Comparison of ENCODE assay signal across 8 mouse cellular contexts in genomic region chr7:34571295-34571694, GRCm38 (mm10).
DNase-seq lines count a peak whose midpoint lies in the region; ATAC-seq and TF ChIP-seq lines count a peak whose summit lies in the region.

No protein-coding gene starts in this region.

- no peak for TF ChIP-seq CTCF in thymus, adult 2 months (IDR thresholded peaks at IDR 0.05; ENCODE audit: borderline replicate concordance, control insufficient read depth, extremely low read depth, insufficient read depth, low read length, poor library complexity)

- H3K27me3 ChIP-seq in hindbrain, embryonic 12.5 days = no peaks in the 10 kb centered on the region
- H3K27me3 ChIP-seq in limb, embryonic 13.5 days = no peaks in the 10 kb centered on the region
- H3K27me3 ChIP-seq in neural tube, embryonic 14.5 days (ENCODE audit: control insufficient read depth, insufficient read depth, low read length) = no peaks in the 10 kb centered on the region
- H3K27me3 ChIP-seq in thymus, adult 2 months (ENCODE audit: control insufficient read depth, insufficient read depth, low read length) = no peaks in the 10 kb centered on the region

- H3K27ac ChIP-seq in hindbrain, embryonic 12.5 days = no peak overlapping the region; the same call in 1 of the 2 replicates
- peak overlapping the region; percentile 53 for H3K27ac ChIP-seq in limb, embryonic 13.5 days
- no peak overlapping the region for H3K27ac ChIP-seq in neural tube, embryonic 14.5 days (ENCODE audit: low read depth, low read length)
- no peak overlapping the region for H3K27ac ChIP-seq in thymus, adult 2 months (ENCODE audit: control insufficient read depth, insufficient read depth, low read length)

- no peaks in the 10 kb centered on the region for H3K36me3 ChIP-seq in hindbrain, embryonic 12.5 days
- H3K36me3 ChIP-seq in limb, embryonic 13.5 days = no peaks in the 10 kb centered on the region
- H3K36me3 ChIP-seq in neural tube, embryonic 14.5 days (ENCODE audit: control insufficient read depth, insufficient read depth, low read length) = no peaks in the 10 kb centered on the region
- H3K36me3 ChIP-seq in thymus, adult 2 months (ENCODE audit: control insufficient read depth, insufficient read depth, low read length) = no peaks in the 10 kb centered on the region

- H3K4me2 ChIP-seq in hindbrain, embryonic 12.5 days (replicated peaks) = peak overlapping the region; percentile 62; the same call in 1 of the 2 replicates
- peak overlapping the region; percentile 73 for H3K4me2 ChIP-seq in limb, embryonic 13.5 days (replicated peaks)
- peak overlapping the region; percentile 48; the same call in 1 of the 2 replicates for H3K4me2 ChIP-seq in neural tube, embryonic 14.5 days (ENCODE audit: low read depth, low read length)

- WGBS in hindbrain, embryonic 12.5 days = 41% methylated on average over 10 of the region's 10 CpGs
- WGBS in limb, embryonic 13.5 days = 46% methylated on average over 10 of the region's 10 CpGs
- 50% methylated on average over 10 of the region's 10 CpGs for WGBS in neural tube, embryonic 14.5 days
- WGBS in thymus, adult 2 months = 82% methylated on average over 10 of the region's 10 CpGs

- DNase-seq in cerebellum, postnatal 10 days = peak; percentile 79 to 81
- DNase-seq in embryo, embryonic 9.5 days (ENCODE audit: extremely low spot score) = peak; percentile 21
- no peak for DNase-seq in left cerebral cortex, adult 8-10 months (ENCODE audit: low spot score in 2 of 2)
- no peak for DNase-seq in thymus, adult 2 months

- peaks cover 20% of the 10 kb centered on the region for H3K4me1 ChIP-seq in hindbrain, embryonic 12.5 days
- peaks cover 22% of the 10 kb centered on the region for H3K4me1 ChIP-seq in limb, embryonic 13.5 days
- peaks cover 13% of the 10 kb centered on the region; the same call in 1 of the 2 replicates for H3K4me1 ChIP-seq in neural tube, embryonic 14.5 days (ENCODE audit: control insufficient read depth, insufficient read depth, low read length)
- H3K4me1 ChIP-seq in thymus, adult 2 months (replicated peaks; ENCODE audit: control insufficient read depth, insufficient read depth, low read length) = no peaks in the 10 kb centered on the region

- H3K9me3 ChIP-seq in hindbrain, embryonic 12.5 days (replicated peaks) = no peaks in the 10 kb centered on the region
- no peaks in the 10 kb centered on the region for H3K9me3 ChIP-seq in limb, embryonic 13.5 days
- no peaks in the 10 kb centered on the region for H3K9me3 ChIP-seq in neural tube, embryonic 14.5 days (ENCODE audit: control insufficient read depth, low read length)

- no peak overlapping the region for H3K4me3 ChIP-seq in hindbrain, embryonic 12.5 days
- peak overlapping the region; percentile 36; the same call in 1 of the 2 replicates for H3K4me3 ChIP-seq in limb, embryonic 13.5 days
- H3K4me3 ChIP-seq in neural tube, embryonic 14.5 days (ENCODE audit: low read depth, low read length) = no peak overlapping the region
- no peak overlapping the region for H3K4me3 ChIP-seq in thymus, adult 2 months (ENCODE audit: control insufficient read depth, insufficient read depth, low read length)

- no peak for ATAC-seq in cerebellum, adult (ENCODE audit: insufficient number of reproducible peaks, low FRiP score, low TSS enrichment)
- ATAC-seq in hindbrain, embryonic 12.5 days (ENCODE audit: low FRiP score) = peak; percentile 29; the same call in 1 of the 2 replicates
- 0 out of 2 replicates have a peak, but pooled peaks have one; percentile 3 for ATAC-seq in limb, embryonic 13.5 days (ENCODE audit: low FRiP score, low read depth)
- no peak for ATAC-seq in neural tube, embryonic 14.5 days (ENCODE audit: low read depth)

- no peak overlapping the region for H3K9ac ChIP-seq in hindbrain, embryonic 12.5 days
- H3K9ac ChIP-seq in limb, embryonic 13.5 days = peak overlapping the region; percentile 55
- H3K9ac ChIP-seq in neural tube, embryonic 14.5 days (replicated peaks; ENCODE audit: low read depth, low read length) = no peak overlapping the region

- no peak for TF ChIP-seq POLR2A in thymus, adult 2 months (IDR thresholded peaks at IDR 0.05; ENCODE audit: control insufficient read depth, extremely low read depth, insufficient read depth, low read length, poor library complexity)

Comparison
In these comparisons a context has a peak if more than half of its experiments do, and no peak if none do; other contexts are left out.
1. DNase-seq: peak in cerebellum, postnatal 10 days (2 of 2) and embryo, embryonic 9.5 days (single experiment); none in left cerebral cortex, adult 8-10 months (0 of 2) and thymus, adult 2 months (single experiment).
2. ATAC-seq: peak in hindbrain, embryonic 12.5 days (single experiment) and limb, embryonic 13.5 days (single experiment); none in cerebellum, adult (single experiment) and neural tube, embryonic 14.5 days (single experiment).
3. Peak in every context shown above with its lines, with median percentiles within 50 percentile points of each other: H3K4me2 ChIP-seq.